Mouse (Mus musculus) olfactory bulb, adult 2 months (tissue): Measurements from ENCODE around the gene Ugt2b36. TPM values are rescaled to one million over a fixed set of nuclear protein-coding genes. Genes with fewer than 3 reads are reported as not detected.
"Not testable (repeated sequence)": the region's sequence is repeated elsewhere in the genome, so short reads cannot be mapped to it uniquely, and the experiment has no call there.

Source experiments
- H3K27ac ChIP-seq: fragments of 200-500 bp; 2 replicates; pipeline ENCODE4 v1.5.1; 2012; ENCODE audit warnings: low read depth, low read length; ENCODE audit not compliant: insufficient read depth
- H3K4me1 ChIP-seq: fragments of 200-500 bp; 2 replicates; pipeline ENCODE4 v1.6.1; 2012; ENCODE audit warnings: low read length; ENCODE audit not compliant: control insufficient read depth, insufficient read depth
- H3K4me3 ChIP-seq: fragments of 200-500 bp; 2 replicates; pipeline ENCODE4 v1.5.1; 2012; ENCODE audit warnings: mild to moderate bottlenecking, low read depth, low read length, moderate library complexity; ENCODE audit not compliant: insufficient read depth
- CTCF ChIP-seq: fragments of 200-500 bp; IDR thresholded peaks from 2 replicates; pipeline ENCODE4 v1.5.1; 2012; ENCODE audit warnings: low read depth, mild to moderate bottlenecking, low read length, moderate library complexity; ENCODE audit not compliant: insufficient read depth
- POLR2A ChIP-seq: fragments of 200-500 bp; IDR thresholded peaks from 2 replicates; pipeline ENCODE4 v1.6.1; 2012; ENCODE audit warnings: mild to moderate bottlenecking, low read depth, low read length, moderate library complexity; ENCODE audit not compliant: insufficient read depth
- WGBS: fragments of 180-500 bp; shearing (Covaris S2); methylation state at CpG from one replicate; pipeline ENCODE4 v1.1.7; 2018; 5-methylcytosine and 5-hydroxymethylcytosine counted together
- polyA plus RNA-seq: library from polyadenylated mRNA; stranded (reverse); fragments of >200 nt; gene quantifications from 2 replicates; pipeline ENCODE4 v1.2.4, GENCODE M21; 2012; ENCODE audit warnings: low replicate concordance; ENCODE audit not compliant: missing spikeins, insufficient read depth, insufficient read length

Gene Ugt2b36
- not detected in 2 replicates for polyA plus RNA-seq

- H3K4me1 ChIP-seq, result no peaks in the 10 kb centered on the region
- no peak within 1 kb of the TSS for H3K27ac ChIP-seq
- TF ChIP-seq CTCF, result no peak
- TF ChIP-seq POLR2A, result no peak
- H3K4me3 ChIP-seq, result no peak within 1 kb of the TSS
- 93% methylated on average over 1 of the region's 1 CpGs for WGBS
These were observed at the start of gene Ugt2b36 for GRCm38 (mm10) chr5:87092346-87093027. Gene Ugt2b36, minus strand, starts transcription at chr5:87092555.

GRCm38 (mm10) chr5:87140196-87140595, 47.8 kb upstream of the Ugt2b36 start, which contains the start of gene Ugt2b5:
Gene Ugt2b5, minus strand, starts transcription at chr5:87140318.
- not testable (repeated sequence) for H3K4me1 ChIP-seq, H3K27ac ChIP-seq, H3K4me3 ChIP-seq
- WGBS, result 98% methylated on average over 2 of the region's 2 CpGs

DNA sequence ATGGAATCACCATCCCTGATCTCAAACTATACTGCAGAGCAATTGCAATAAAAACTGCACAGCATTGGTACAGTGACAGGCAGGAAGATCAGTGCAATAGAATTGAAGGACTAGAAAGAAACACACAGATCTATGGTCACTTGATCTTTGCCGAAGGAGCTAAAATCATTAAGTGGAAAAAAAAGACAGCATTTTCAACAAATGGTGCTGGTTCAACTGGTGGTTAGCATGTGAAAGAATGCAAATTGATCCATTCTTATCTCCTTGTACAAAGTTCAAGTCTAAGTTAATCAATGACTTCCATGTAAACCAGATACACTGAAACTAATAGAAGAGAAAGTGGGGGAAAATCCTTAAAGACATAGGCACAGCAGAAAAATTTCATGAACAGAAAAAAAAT, 11.3 kb upstream of the Ugt2b36 start:
- H3K27ac ChIP-seq, H3K4me1 ChIP-seq, H3K4me3 ChIP-seq: not testable (repeated sequence)
- WGBS, result 92% methylated on average over 1 of the region's 1 CpGs

DNA sequence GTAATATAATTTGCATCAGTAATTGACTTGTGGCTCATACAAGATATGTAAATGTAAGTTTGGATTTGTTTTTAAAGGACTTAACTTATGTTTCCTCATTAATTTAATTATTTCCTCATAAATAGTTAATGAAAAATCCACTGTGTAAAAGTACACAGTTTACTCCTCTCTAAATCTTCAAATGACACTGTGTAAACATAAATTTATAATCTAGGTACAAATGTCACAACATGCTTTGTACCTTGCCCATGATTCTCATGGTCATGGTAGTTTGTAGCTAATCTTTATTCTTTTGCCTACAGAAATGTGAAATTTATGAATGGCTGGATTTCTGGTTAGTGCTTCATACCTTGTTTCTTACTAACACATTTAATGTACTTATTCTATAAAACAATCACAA, 1.2 kb downstream of the Ugt2b36 start:
- Histone ChIP-seq H3K4me1 (no peaks in the 10 kb centered on the region), H3K4me3 (no peak overlapping the region), H3K27ac (no peak overlapping the region)
- no peak for TF ChIP-seq CTCF
- TF ChIP-seq POLR2A, result no peak

DNA sequence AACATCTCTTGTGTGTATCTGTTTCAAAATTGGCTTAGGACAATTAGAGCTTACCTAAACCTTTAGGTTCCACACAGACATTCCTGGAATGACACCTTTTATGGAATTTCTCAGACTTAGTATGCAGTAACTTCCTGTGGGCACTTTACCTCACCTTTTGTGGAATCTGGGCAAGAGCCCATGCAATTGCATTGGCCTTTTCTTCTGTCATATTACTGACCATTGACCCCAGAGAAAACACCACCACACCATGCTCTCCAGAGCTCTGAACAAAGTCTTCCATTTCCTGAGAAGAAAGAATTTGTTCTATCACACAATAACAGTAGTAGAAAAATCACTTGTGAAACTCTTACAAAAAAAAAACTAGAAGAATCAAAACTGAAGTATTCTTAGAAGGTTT, 3.1 kb downstream of the Ugt2b36 start:
- TF ChIP-seq CTCF, result no peak
- TF ChIP-seq POLR2A, result no peak
- no peak overlapping the region for H3K27ac ChIP-seq

DNA sequence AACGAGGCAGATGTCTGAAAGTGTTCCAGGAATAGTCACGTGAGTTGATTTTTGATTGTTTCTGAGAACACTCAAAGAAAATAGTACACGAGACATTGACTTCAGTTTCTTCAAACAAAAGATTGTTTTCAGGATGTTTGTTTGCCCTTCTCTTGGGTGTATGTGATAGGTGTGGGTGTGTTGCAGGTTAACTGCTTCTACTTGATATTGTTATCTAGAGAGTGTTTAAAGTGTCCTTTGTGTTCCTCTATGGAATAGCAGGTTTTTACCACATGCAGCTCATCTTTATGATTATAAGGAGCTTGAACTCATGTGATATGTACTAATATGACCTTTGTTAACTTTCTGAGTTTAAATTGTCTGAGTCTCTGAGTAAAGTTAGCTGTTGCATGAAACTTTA, 6.1 kb downstream of the Ugt2b36 start:
- Histone ChIP-seq H3K4me3 (no peak overlapping the region), H3K4me1 (no peaks in the 10 kb centered on the region), H3K27ac (no peak overlapping the region)
- WGBS, result 71% methylated on average over 3 of the region's 3 CpGs
- TF ChIP-seq CTCF, result no peak
- no peak for TF ChIP-seq POLR2A

More for the DNA sequence above, 3.1 kb downstream of the Ugt2b36 start:
- Histone ChIP-seq H3K4me1 (no peaks in the 10 kb centered on the region), H3K4me3 (no peak overlapping the region)

DNA sequence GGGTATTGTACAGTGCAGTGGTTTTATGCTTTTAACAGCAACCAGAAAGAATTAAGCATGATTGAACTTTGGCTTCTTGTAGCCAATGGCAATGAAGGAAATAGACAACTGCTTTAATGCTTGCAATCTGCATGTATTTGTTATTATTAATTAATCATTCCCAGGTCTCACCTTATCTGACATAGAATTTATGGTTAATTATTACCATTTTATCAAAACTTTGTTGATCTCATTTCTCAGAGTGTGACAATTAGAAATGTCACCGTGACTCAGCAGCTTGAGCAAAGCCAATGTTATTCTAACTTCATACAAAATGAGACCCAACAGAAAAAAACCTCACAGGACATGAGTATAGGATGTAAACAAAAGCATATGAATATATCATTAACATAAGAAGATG, 61.7 kb downstream of the Ugt2b36 start:
- TF ChIP-seq CTCF (no peak), POLR2A (no peak)
- no peaks in the 10 kb centered on the region for H3K4me1 ChIP-seq
- H3K4me3 ChIP-seq, result no peak overlapping the region
- no peak overlapping the region for H3K27ac ChIP-seq
- 87% methylated on average over 1 of the region's 1 CpGs for WGBS

DNA sequence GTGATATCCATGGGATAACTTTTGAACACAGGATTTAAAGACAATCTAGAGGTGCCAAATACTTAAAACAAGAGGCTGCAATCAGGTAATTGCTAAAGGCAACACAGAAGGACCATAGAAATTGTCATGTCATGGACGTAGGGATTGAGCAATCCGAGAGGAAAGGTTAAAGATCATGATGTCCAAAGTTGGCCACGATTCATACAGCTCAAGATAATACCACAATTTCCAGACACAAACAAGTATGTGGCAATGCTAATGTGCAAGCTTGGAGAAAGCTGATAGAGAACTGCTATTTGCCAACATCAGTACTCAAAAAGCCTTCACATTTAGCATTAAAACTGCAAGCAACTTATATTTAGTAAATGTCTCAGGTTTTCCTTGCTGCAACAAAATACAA, 65.0 kb downstream of the Ugt2b36 start:
- Histone ChIP-seq H3K4me3 (no peak overlapping the region), H3K4me1 (no peaks in the 10 kb centered on the region), H3K27ac (no peak overlapping the region)
- 84% methylated on average over 3 of the region's 3 CpGs for WGBS
- no peak for TF ChIP-seq POLR2A
- no peak for TF ChIP-seq CTCF

Other genes with a start within 250 kb of the Ugt2b36 start
- not detected in 2 replicates for gene Ugt2b34, start 185.6 kb downstream of the Ugt2b36 start, polyA plus RNA-seq
- not detected in 2 replicates for gene Ugt2b1, start 166.0 kb downstream of the Ugt2b36 start, polyA plus RNA-seq
- not detected in 2 replicates for gene Ugt2b35, start 91.7 kb downstream of the Ugt2b36 start, polyA plus RNA-seq
- not detected in 2 replicates for gene Ugt2b5, start 47.8 kb upstream of the Ugt2b36 start, polyA plus RNA-seq
- gene Ugt2b37, start 162.2 kb upstream of the Ugt2b36 start, polyA plus RNA-seq, result not detected in 2 replicates
- not detected in 2 replicates for gene Ugt2a3, start 244.6 kb upstream of the Ugt2b36 start, polyA plus RNA-seq